ENCODE assay signal across 7 mouse cellular contexts in genomic region chrX:7674284-7675000, GRCm38 (mm10). TPM values are rescaled to one million over a fixed set of nuclear protein-coding genes. Genes with fewer than 3 reads are reported as not detected.
DNase-seq lines count a peak whose midpoint lies in the region; ATAC-seq and TF ChIP-seq lines count a peak whose summit lies in the region.

No protein-coding gene starts in this region.

- TF ChIP-seq EP300 in lung, postnatal 0 days (IDR thresholded peaks at IDR 0.05), result peak; percentile 44; the same call in 1 of the 2 replicates

- TF ChIP-seq CTCF in lung, postnatal 0 days (IDR thresholded peaks at IDR 0.05), result no peak
- no peak for TF ChIP-seq CTCF in brain, embryonic 14.5 days (IDR thresholded peaks at IDR 0.05; ENCODE audit: borderline replicate concordance, extremely low read depth, insufficient read depth, insufficient read length)

- no peak for DNase-seq in lung, postnatal 0 days (ENCODE audit: low spot score)
- no peak for DNase-seq in lung, postnatal 25 days (ENCODE audit: low spot score)
- DNase-seq in brain, embryonic 14.5 days (ENCODE audit: low read depth), result peak; percentile 25
- peak; percentile 45 for DNase-seq in liver, embryonic 11.5 days (ENCODE audit: low spot score)
- DNase-seq in urinary bladder, postnatal 4 days (ENCODE audit: low spot score in 2 of 2), result no peak

- no peaks in the 10 kb centered on the region for H3K36me3 ChIP-seq in lung, postnatal 0 days (ENCODE audit: insufficient read depth, low read length)
- H3K36me3 ChIP-seq in hindbrain, embryonic 13.5 days, result no peaks in the 10 kb centered on the region
- H3K36me3 ChIP-seq in liver, embryonic 11.5 days (ENCODE audit: control insufficient read depth, insufficient read depth, low read length), result no peaks in the 10 kb centered on the region
- no peaks in the 10 kb centered on the region for H3K36me3 ChIP-seq in neural tube, embryonic 14.5 days (ENCODE audit: control insufficient read depth, insufficient read depth, low read length)

- H3K27ac ChIP-seq in lung, postnatal 0 days (ENCODE audit: low read length), result peak overlapping the region; percentile 66
- no peak overlapping the region for H3K27ac ChIP-seq in hindbrain, embryonic 13.5 days
- peak overlapping the region; percentile 32; the same call in 1 of the 2 replicates for H3K27ac ChIP-seq in liver, embryonic 11.5 days (ENCODE audit: low read depth, low read length)
- no peak overlapping the region for H3K27ac ChIP-seq in neural tube, embryonic 14.5 days (ENCODE audit: low read depth, low read length)

- H3K4me3 ChIP-seq in lung, postnatal 0 days (ENCODE audit: low read depth, low read length), result no peak overlapping the region
- H3K4me3 ChIP-seq in hindbrain, embryonic 13.5 days, result peak overlapping the region; percentile 23
- peak overlapping the region; percentile 34 for H3K4me3 ChIP-seq in liver, embryonic 11.5 days (ENCODE audit: low read depth, low read length)
- peak overlapping the region; percentile 4; the same call in 1 of the 2 replicates for H3K4me3 ChIP-seq in neural tube, embryonic 14.5 days (ENCODE audit: low read depth, low read length)

- no peaks in the 10 kb centered on the region for H3K9me3 ChIP-seq in lung, postnatal 0 days (ENCODE audit: low read length)
- no peaks in the 10 kb centered on the region for H3K9me3 ChIP-seq in hindbrain, embryonic 13.5 days
- no peaks in the 10 kb centered on the region for H3K9me3 ChIP-seq in liver, embryonic 11.5 days (ENCODE audit: control insufficient read depth, low read length)
- no peaks in the 10 kb centered on the region for H3K9me3 ChIP-seq in neural tube, embryonic 14.5 days (ENCODE audit: control insufficient read depth, low read length)

- 37% methylated on average over 20 of the region's 28 CpGs for WGBS in lung, postnatal 0 days
- WGBS in hindbrain, embryonic 13.5 days, result 35% methylated on average over 28 of the region's 28 CpGs
- 17% methylated on average over 28 of the region's 28 CpGs for WGBS in liver, embryonic 11.5 days
- 40% methylated on average over 28 of the region's 28 CpGs for WGBS in neural tube, embryonic 14.5 days

- peak; percentile 11 for ATAC-seq in lung, postnatal 0 days
- ATAC-seq in hindbrain, embryonic 13.5 days (ENCODE audit: low FRiP score), result peak; percentile 22; the same call in 1 of the 2 replicates
- peak; percentile 29 for ATAC-seq in liver, embryonic 11.5 days (replicated peaks; ENCODE audit: low FRiP score)
- peak; percentile 52; the same call in 1 of the 2 replicates for ATAC-seq in neural tube, embryonic 14.5 days (ENCODE audit: low read depth)

- TF ChIP-seq POLR2A in brain, embryonic 14.5 days (IDR thresholded peaks at IDR 0.05; ENCODE audit: borderline replicate concordance, extremely low read depth, insufficient read depth, insufficient read length, poor library complexity, severe bottlenecking), result no peak

- H3K4me2 ChIP-seq in lung, postnatal 0 days (replicated peaks; ENCODE audit: low read depth, low read length), result peak overlapping the region; percentile 46
- H3K4me2 ChIP-seq in hindbrain, embryonic 13.5 days, result peak overlapping the region; percentile 45
- H3K4me2 ChIP-seq in liver, embryonic 11.5 days, result peak overlapping the region; percentile 66
- peak overlapping the region; percentile 27; the same call in 1 of the 2 replicates for H3K4me2 ChIP-seq in neural tube, embryonic 14.5 days (ENCODE audit: low read depth, low read length)

- no peaks in the 10 kb centered on the region for H3K27me3 ChIP-seq in lung, postnatal 0 days (replicated peaks; ENCODE audit: insufficient read depth, low read length)
- H3K27me3 ChIP-seq in hindbrain, embryonic 13.5 days, result 0 out of 2 replicates have a peak, but pooled peaks cover 6% of the 10 kb centered on the region
- H3K27me3 ChIP-seq in liver, embryonic 11.5 days (replicated peaks; ENCODE audit: control insufficient read depth, insufficient read depth, low read length), result no peaks in the 10 kb centered on the region
- no peaks in the 10 kb centered on the region for H3K27me3 ChIP-seq in neural tube, embryonic 14.5 days (ENCODE audit: control insufficient read depth, insufficient read depth, low read length)

- no peak overlapping the region for H3K9ac ChIP-seq in lung, postnatal 0 days (replicated peaks; ENCODE audit: low read depth)
- 0 out of 2 replicates have a peak overlapping the region, but pooled peaks have one; percentile 24 for H3K9ac ChIP-seq in hindbrain, embryonic 13.5 days
- peak overlapping the region; percentile 53 for H3K9ac ChIP-seq in liver, embryonic 11.5 days (ENCODE audit: low read depth, low read length)
- H3K9ac ChIP-seq in neural tube, embryonic 14.5 days (replicated peaks; ENCODE audit: low read depth, low read length), result no peak overlapping the region

- H3K4me1 ChIP-seq in lung, postnatal 0 days (ENCODE audit: insufficient read depth, low read depth, low read length), result no peaks in the 10 kb centered on the region
- no peaks in the 10 kb centered on the region for H3K4me1 ChIP-seq in hindbrain, embryonic 13.5 days (replicated peaks)
- no peaks in the 10 kb centered on the region; the same call in 1 of the 2 replicates for H3K4me1 ChIP-seq in liver, embryonic 11.5 days (replicated peaks; ENCODE audit: control insufficient read depth, insufficient read depth, low read length)
- no peaks in the 10 kb centered on the region for H3K4me1 ChIP-seq in neural tube, embryonic 14.5 days (ENCODE audit: control insufficient read depth, insufficient read depth, low read length)

RNA-seq across cellular contexts. Expression of gene Plp2, which starts 3.3 kb away (rescaled TPM):
- polyA plus RNA-seq in lung, postnatal 0 days (2015; fragmentation: Nextera tagmentation; extraction: Ambion mirVana), result 238 and 242 TPM in 2 replicates
- 42.9 and 51.1 TPM in 2 replicates for polyA plus RNA-seq in brain, embryonic 14.5 days (2012; rRNA removed)
- 23.8 and 25.1 TPM in 2 replicates for polyA plus RNA-seq in hindbrain, embryonic 13.5 days (2015; fragmentation: Nextera tagmentation; extraction: Ambion mirVana)
- polyA plus RNA-seq in liver, embryonic 11.5 days (2014; fragmentation: Nextera tagmentation; extraction: Ambion mirVana), result 78.2 and 79.5 TPM in 2 replicates
- 12.5 and 23.2 TPM in 2 replicates for polyA plus RNA-seq in neural tube, embryonic 14.5 days (2014; fragmentation: Nextera tagmentation; extraction: Ambion mirVana)

RNA-seq across cellular contexts. Expression of gene Magix, which starts 6.6 kb away (rescaled TPM):
- polyA plus RNA-seq in lung, postnatal 0 days (2015; fragmentation: Nextera tagmentation; extraction: Ambion mirVana), result 3.5 and 3.7 TPM in 2 replicates
- polyA plus RNA-seq in brain, embryonic 14.5 days (2012; rRNA removed), result 0.14 and 0.21 TPM in 2 replicates
- polyA plus RNA-seq in hindbrain, embryonic 13.5 days (2015; fragmentation: Nextera tagmentation; extraction: Ambion mirVana), result 0.09 TPM in 1 of 2 replicates, not detected in the other
- polyA plus RNA-seq in liver, embryonic 11.5 days (2014; fragmentation: Nextera tagmentation; extraction: Ambion mirVana), result 0.06 TPM in 1 of 2 replicates, not detected in the other
- polyA plus RNA-seq in neural tube, embryonic 14.5 days (2014; fragmentation: Nextera tagmentation; extraction: Ambion mirVana), result 0.20 TPM in 1 of 2 replicates, not detected in the other

RNA-seq across cellular contexts. Expression of gene Prickle3, which starts 17.4 kb away (rescaled TPM):
- polyA plus RNA-seq in lung, postnatal 0 days (2015; fragmentation: Nextera tagmentation; extraction: Ambion mirVana), result 6.5 and 6.9 TPM in 2 replicates
- 3.3 and 3.4 TPM in 2 replicates for polyA plus RNA-seq in brain, embryonic 14.5 days (2012; rRNA removed)
- polyA plus RNA-seq in hindbrain, embryonic 13.5 days (2015; fragmentation: Nextera tagmentation; extraction: Ambion mirVana), result 1.4 and 1.8 TPM in 2 replicates
- polyA plus RNA-seq in liver, embryonic 11.5 days (2014; fragmentation: Nextera tagmentation; extraction: Ambion mirVana), result 2.7 and 4.0 TPM in 2 replicates
- polyA plus RNA-seq in neural tube, embryonic 14.5 days (2014; fragmentation: Nextera tagmentation; extraction: Ambion mirVana), result 1.3 and 2.0 TPM in 2 replicates

RNA-seq across cellular contexts. Expression of gene Gpkow, which starts 22.5 kb away (rescaled TPM):
- 25.9 and 26.1 TPM in 2 replicates for polyA plus RNA-seq in lung, postnatal 0 days (2015; fragmentation: Nextera tagmentation; extraction: Ambion mirVana)
- polyA plus RNA-seq in brain, embryonic 14.5 days (2012; rRNA removed), result 24.5 and 28.2 TPM in 2 replicates
- 43.0 and 46.3 TPM in 2 replicates for polyA plus RNA-seq in hindbrain, embryonic 13.5 days (2015; fragmentation: Nextera tagmentation; extraction: Ambion mirVana)
- 30.0 and 33.4 TPM in 2 replicates for polyA plus RNA-seq in liver, embryonic 11.5 days (2014; fragmentation: Nextera tagmentation; extraction: Ambion mirVana)
- 50.0 and 55.7 TPM in 2 replicates for polyA plus RNA-seq in neural tube, embryonic 14.5 days (2014; fragmentation: Nextera tagmentation; extraction: Ambion mirVana)

RNA-seq across cellular contexts. Expression of gene Syp, which starts 36.2 kb away (rescaled TPM):
- polyA plus RNA-seq in lung, postnatal 0 days (2015; fragmentation: Nextera tagmentation; extraction: Ambion mirVana), result 1.5 and 1.6 TPM in 2 replicates
- polyA plus RNA-seq in brain, embryonic 14.5 days (2012; rRNA removed), result 160 and 180 TPM in 2 replicates
- polyA plus RNA-seq in hindbrain, embryonic 13.5 days (2015; fragmentation: Nextera tagmentation; extraction: Ambion mirVana), result 108 and 115 TPM in 2 replicates
- 0.69 and 0.95 TPM in 2 replicates for polyA plus RNA-seq in liver, embryonic 11.5 days (2014; fragmentation: Nextera tagmentation; extraction: Ambion mirVana)
- 81.4 and 149 TPM in 2 replicates for polyA plus RNA-seq in neural tube, embryonic 14.5 days (2014; fragmentation: Nextera tagmentation; extraction: Ambion mirVana)

Comparison
In these comparisons a context has a peak if more than half of its experiments do, and no peak if none do; other contexts are left out.
1. DNase-seq: peak in brain, embryonic 14.5 days (single experiment) and liver, embryonic 11.5 days (single experiment); none in lung, postnatal 0 days (single experiment), lung, postnatal 25 days (single experiment) and urinary bladder, postnatal 4 days (0 of 2).
2. H3K27ac ChIP-seq: peak in lung, postnatal 0 days (single experiment) and liver, embryonic 11.5 days (single experiment); none in hindbrain, embryonic 13.5 days (single experiment) and neural tube, embryonic 14.5 days (single experiment).
3. H3K9ac ChIP-seq: peak in hindbrain, embryonic 13.5 days (single experiment) and liver, embryonic 11.5 days (single experiment); none in lung, postnatal 0 days (single experiment) and neural tube, embryonic 14.5 days (single experiment).
4. Peak in every context shown above with its lines, with median percentiles within 50 percentile points of each other: ATAC-seq and H3K4me2 ChIP-seq.